Mouse (Mus musculus) C2C12 (cell line): ENCODE data around the gene Sept9. TPM values are rescaled to one million over a fixed set of nuclear protein-coding genes. Genes with fewer than 3 reads are reported as not detected.
A peak's percentile ranks its signal among the peaks of the same experiment; 100 is the strongest.

Source experiments
- H3K27me3 ChIP-seq: one replicate; pipeline ENCODE4 v1.6.1; 2011; ENCODE audit not compliant: control insufficient read depth, insufficient read depth, insufficient read length
- H3K36me3 ChIP-seq: one replicate; pipeline ENCODE4 v1.6.1; 2011; ENCODE audit not compliant: control insufficient read depth, insufficient read depth
- H3K4me3 ChIP-seq: one replicate; pipeline ENCODE4 v1.5.1; 2011; ENCODE audit warnings: mild to moderate bottlenecking, control low read depth; ENCODE audit not compliant: poor library complexity, insufficient read depth, severe bottlenecking
- H3K79me2 ChIP-seq: one replicate; pipeline ENCODE4 v1.6.1; 2011; ENCODE audit not compliant: control insufficient read depth, insufficient read depth
- H3K79me3 ChIP-seq: one replicate; pipeline ENCODE4 v1.6.1; 2011; ENCODE audit warnings: low read depth, control low read depth
- H3ac ChIP-seq: one replicate; pipeline ENCODE3; 2011; ENCODE audit warnings: low read depth; ENCODE audit not compliant: control insufficient read depth, insufficient read length
- CEBPB ChIP-seq: IDR thresholded peaks from one replicate; pipeline ENCODE4 v1.6.1; 2011; ENCODE audit warnings: low read depth, mild to moderate bottlenecking, control low read depth, moderate library complexity
- CTCF ChIP-seq: IDR thresholded peaks from one replicate; pipeline ENCODE4 v1.5.1; 2011; ENCODE audit not compliant: control insufficient read depth, insufficient read depth, insufficient read length
- FOSL1 ChIP-seq: IDR thresholded peaks from one replicate; pipeline ENCODE4 v1.8.0; 2011; ENCODE audit warnings: mild to moderate bottlenecking, low read length; ENCODE audit not compliant: poor library complexity, insufficient read depth, severe bottlenecking
- MAX ChIP-seq: IDR thresholded peaks from one replicate; pipeline ENCODE4 v1.6.1; 2011; ENCODE audit warnings: mild to moderate bottlenecking, control low read depth
- MYOD1 ChIP-seq: IDR thresholded peaks from one replicate; pipeline ENCODE4 v1.6.1; 2011; ENCODE audit warnings: low read depth; ENCODE audit not compliant: control insufficient read depth, insufficient read length
- MYOG ChIP-seq: IDR thresholded peaks from one replicate; pipeline ENCODE4 v1.6.1; 2011; ENCODE audit not compliant: control insufficient read depth, insufficient read length; ENCODE audit errors: extremely low read depth
- USF1 ChIP-seq: IDR thresholded peaks from one replicate; pipeline ENCODE4 v1.6.1; 2011; ENCODE audit warnings: low read depth, mild to moderate bottlenecking, control low read depth, moderate library complexity
- polyA plus RNA-seq: library from polyadenylated mRNA; unstranded; fragments of >200 nt; fragmentation: generic; extraction: Trizol; gene quantifications from one replicate; pipeline ENCODE4 v1.2.1, GENCODE M21; 2012; ENCODE audit warnings: missing spikeins

The Sept9 gene
- polyA plus RNA-seq, 1 experiment: 266 TPM

DNA sequence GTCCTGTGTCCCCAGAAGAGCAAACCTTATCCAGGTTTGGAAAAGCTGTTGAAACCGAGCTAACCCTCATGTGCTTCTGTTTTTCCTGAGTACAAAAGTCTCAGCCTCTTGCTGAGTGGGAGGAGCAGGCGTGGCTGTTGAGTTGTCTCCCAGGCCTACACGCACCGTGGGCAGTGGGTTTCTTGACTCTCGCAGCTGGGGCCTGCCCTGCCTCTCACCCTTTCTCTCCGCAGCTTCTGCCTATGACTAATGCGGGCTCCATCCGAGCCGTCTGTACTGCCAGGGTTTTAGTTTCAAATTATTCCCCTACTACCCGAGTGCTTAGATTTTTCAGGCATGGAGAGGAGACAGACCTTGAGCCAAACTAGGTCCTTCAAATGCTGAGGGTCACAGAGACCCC is 28.7 kb downstream of the Sept9 start:
- Histone ChIP-seq H3K79me2 (peaks cover 10% of the 10 kb centered on the region), H3ac (peak overlapping the region; percentile 25), H3K36me3 (no peaks in the 10 kb centered on the region), H3K27me3 (no peaks in the 10 kb centered on the region), H3K4me3 (no peak overlapping the region), H3K79me3 (peaks cover 2% of the 10 kb centered on the region)
- TF ChIP-seq MYOD1: no peak
- no peak for TF ChIP-seq CTCF
- no peak for TF ChIP-seq MAX
- no peak for TF ChIP-seq CEBPB
- TF ChIP-seq USF1: no peak
- no peak for TF ChIP-seq MYOG
- TF ChIP-seq FOSL1: no peak

DNA sequence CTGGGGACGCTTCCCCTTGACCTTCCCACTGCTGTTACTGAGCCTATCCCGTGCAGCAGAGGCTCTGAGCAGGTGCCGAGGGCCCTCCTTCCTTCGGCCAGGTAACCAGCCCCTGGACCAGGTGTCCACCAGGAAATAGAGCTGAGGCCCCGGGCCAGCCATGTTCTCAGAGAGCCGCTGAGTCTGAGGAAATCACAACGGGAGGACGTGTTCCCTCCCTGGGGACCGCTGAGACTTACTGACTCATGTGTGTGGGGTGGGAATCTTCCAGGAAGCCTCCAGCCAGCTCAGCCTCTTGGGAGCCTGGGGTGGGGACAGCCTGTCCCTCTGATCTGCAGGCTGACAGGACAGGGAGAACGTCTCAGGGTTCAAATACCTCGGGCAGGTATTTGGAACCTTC is 32.1 kb downstream of the Sept9 start:
- Histone ChIP-seq H3K36me3 (no peaks in the 10 kb centered on the region), H3K79me2 (peaks cover 44% of the 10 kb centered on the region), H3K4me3 (peak overlapping the region; percentile 48), H3K27me3 (no peaks in the 10 kb centered on the region), H3K79me3 (peaks cover 25% of the 10 kb centered on the region), H3ac (peak overlapping the region; percentile 41)
- TF ChIP-seq MYOD1 (no peak), MYOG (no peak), FOSL1 (peak; percentile 66), CTCF (no peak), USF1 (no peak), MAX (peak; percentile 40), CEBPB (peak; percentile 47)

DNA sequence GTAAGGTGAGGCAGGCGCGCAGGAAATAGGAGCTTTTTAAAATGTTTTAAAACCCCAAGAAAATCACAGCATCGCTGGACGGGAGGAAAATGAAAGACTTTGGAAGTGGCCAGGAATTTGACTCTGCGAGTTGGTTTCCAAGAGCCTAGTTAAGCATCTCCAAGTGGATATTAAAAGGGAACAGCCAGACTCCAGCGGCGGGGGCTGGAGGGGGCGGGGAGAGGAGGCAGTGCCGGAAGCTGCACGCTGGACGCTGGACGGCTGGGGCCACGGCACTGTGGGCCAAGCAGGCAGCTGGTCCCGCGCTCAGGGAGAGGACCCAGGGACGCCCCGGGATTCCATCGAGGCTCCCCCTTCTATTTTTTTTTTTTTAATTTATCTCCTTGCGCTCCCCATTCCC is 32.6 kb downstream of the Sept9 start:
- TF ChIP-seq USF1 (no peak), CEBPB (no peak), MYOD1 (no peak), FOSL1 (no peak), MYOG (no peak), CTCF (no peak), MAX (no peak)

DNA sequence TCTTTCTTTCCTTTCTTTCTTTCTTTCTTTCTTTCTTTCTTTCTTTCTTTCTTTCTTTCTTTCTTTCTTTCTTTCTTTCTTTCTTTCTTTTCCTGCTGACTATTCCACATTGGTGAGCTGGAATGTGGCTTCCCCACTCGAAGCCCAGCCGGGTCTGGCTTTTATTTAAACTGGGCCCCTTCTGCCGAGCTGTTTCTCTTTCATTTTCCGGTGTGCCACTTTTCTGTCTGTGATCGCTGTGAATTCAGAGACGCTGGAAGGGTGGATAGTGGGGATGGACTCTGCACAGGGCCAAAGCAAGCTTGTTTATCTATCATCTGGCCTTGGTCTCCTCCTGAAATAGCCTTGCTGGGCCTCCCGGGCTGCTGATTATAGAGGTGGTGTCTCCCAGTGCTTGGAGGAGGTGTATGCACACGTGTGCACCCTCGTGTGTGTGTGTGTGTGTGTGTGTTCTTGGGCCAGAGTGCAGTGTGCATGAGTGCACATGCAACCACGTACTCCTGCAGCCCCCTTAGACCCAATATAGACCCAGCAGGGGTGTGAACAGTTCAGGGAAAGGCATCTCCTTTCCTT is 33.5 kb downstream of the Sept9 start:
- peaks cover 58% of the 10 kb centered on the region for H3K79me2 ChIP-seq
- no peaks in the 10 kb centered on the region for H3K27me3 ChIP-seq
- no peaks in the 10 kb centered on the region for H3K36me3 ChIP-seq
- TF ChIP-seq MYOG (no peak), MAX (no peak), CEBPB (no peak), USF1 (no peak), FOSL1 (no peak), CTCF (no peak), MYOD1 (no peak)
- peaks cover 38% of the 10 kb centered on the region for H3K79me3 ChIP-seq
- H3ac ChIP-seq: peak overlapping the region; percentile 66
- peak overlapping the region; percentile 48 for H3K4me3 ChIP-seq

More for the DNA sequence above, 32.6 kb downstream of the Sept9 start:
- H3K79me2 ChIP-seq: peaks cover 49% of the 10 kb centered on the region
- H3K27me3 ChIP-seq: no peaks in the 10 kb centered on the region
- H3K36me3 ChIP-seq: no peaks in the 10 kb centered on the region
- H3K4me3 ChIP-seq: peak overlapping the region; percentile 48
- peaks cover 30% of the 10 kb centered on the region for H3K79me3 ChIP-seq
- H3ac ChIP-seq: peak overlapping the region; percentile 87

DNA sequence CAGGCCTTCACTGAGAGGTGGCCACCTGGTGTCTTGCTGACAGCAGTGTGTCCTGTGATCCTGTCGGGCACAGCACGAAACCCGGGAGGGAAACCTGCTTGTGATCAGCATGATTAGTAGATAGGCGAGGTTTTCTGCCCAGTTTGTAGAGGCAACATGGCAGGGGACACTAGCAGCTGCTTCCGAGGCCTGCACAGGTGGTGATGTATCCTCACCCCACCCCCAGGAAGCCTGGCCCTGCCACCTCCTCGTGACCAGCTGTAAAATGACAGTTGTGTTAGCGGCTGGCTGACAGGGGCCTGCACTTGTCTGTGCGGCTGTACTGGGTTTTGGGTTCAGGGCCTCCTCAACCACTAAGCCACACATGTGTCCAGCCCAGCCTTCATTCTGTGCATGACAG is 34.4 kb downstream of the Sept9 start:
- H3K79me3 ChIP-seq: peaks cover 39% of the 10 kb centered on the region
- H3K27me3 ChIP-seq: no peaks in the 10 kb centered on the region
- TF ChIP-seq MYOD1: peak; percentile 54
- TF ChIP-seq CEBPB: no peak
- peak overlapping the region; percentile 48 for H3K4me3 ChIP-seq
- H3K36me3 ChIP-seq: no peaks in the 10 kb centered on the region
- H3K79me2 ChIP-seq: peaks cover 67% of the 10 kb centered on the region
- peak overlapping the region; percentile 66 for H3ac ChIP-seq
